Mouse (Mus musculus) olfactory bulb, adult 2 months (tissue): ENCODE data around the gene Tmem178. TPM values are rescaled to one million over a fixed set of nuclear protein-coding genes. Genes with fewer than 3 reads are reported as not detected.

Experiments used
- H3K27ac ChIP-seq: fragments of 200-500 bp; 2 replicates; pipeline ENCODE4 v1.5.1; 2012; ENCODE audit warnings: low read depth, low read length; ENCODE audit not compliant: insufficient read depth
- H3K4me1 ChIP-seq: fragments of 200-500 bp; 2 replicates; pipeline ENCODE4 v1.6.1; 2012; ENCODE audit warnings: low read length; ENCODE audit not compliant: control insufficient read depth, insufficient read depth
- H3K4me3 ChIP-seq: fragments of 200-500 bp; 2 replicates; pipeline ENCODE4 v1.5.1; 2012; ENCODE audit warnings: mild to moderate bottlenecking, low read depth, low read length, moderate library complexity; ENCODE audit not compliant: insufficient read depth
- CTCF ChIP-seq: fragments of 200-500 bp; IDR thresholded peaks from 2 replicates; pipeline ENCODE4 v1.5.1; 2012; ENCODE audit warnings: low read depth, mild to moderate bottlenecking, low read length, moderate library complexity; ENCODE audit not compliant: insufficient read depth
- POLR2A ChIP-seq: fragments of 200-500 bp; IDR thresholded peaks from 2 replicates; pipeline ENCODE4 v1.6.1; 2012; ENCODE audit warnings: mild to moderate bottlenecking, low read depth, low read length, moderate library complexity; ENCODE audit not compliant: insufficient read depth
- WGBS: fragments of 180-500 bp; shearing (Covaris S2); methylation state at CpG from one replicate; pipeline ENCODE4 v1.1.7; 2018; 5-methylcytosine and 5-hydroxymethylcytosine counted together
- polyA plus RNA-seq: library from polyadenylated mRNA; stranded (reverse); fragments of >200 nt; gene quantifications from 2 replicates; pipeline ENCODE4 v1.2.4, GENCODE M21; 2012; ENCODE audit warnings: low replicate concordance; ENCODE audit not compliant: missing spikeins, insufficient read depth, insufficient read length

Gene Tmem178
- polyA plus RNA-seq, 1 experiment, result not detected

GRCm38 (mm10) chr17:80977245-80977644 lies 32.8 kb downstream of the Tmem178 start:
- no peak overlapping the region for H3K27ac ChIP-seq
- WGBS, result 92% methylated on average over 5 of the region's 5 CpGs
- TF ChIP-seq CTCF (no peak), POLR2A (no peak)
- H3K4me3 ChIP-seq, result no peak overlapping the region
- H3K4me1 ChIP-seq, result 0 out of 2 replicates have a peak, but pooled peaks cover 3% of the 10 kb centered on the region

GRCm38 (mm10) chr17:80980096-80980495 lies 35.7 kb downstream of the Tmem178 start:
- Histone ChIP-seq H3K4me1 (0 out of 2 replicates have a peak, but pooled peaks cover 5% of the 10 kb centered on the region), H3K4me3 (no peak overlapping the region), H3K27ac (no peak overlapping the region)
- WGBS, result 93% methylated on average over 10 of the region's 10 CpGs
- no peak for TF ChIP-seq CTCF
- no peak for TF ChIP-seq POLR2A

GRCm38 (mm10) chr17:80981721-80982411 lies 37.4 kb downstream of the Tmem178 start:
- TF ChIP-seq POLR2A (no peak), CTCF (no peak)
- 24% methylated on average over 12 of the region's 12 CpGs for WGBS
- no peak overlapping the region for H3K27ac ChIP-seq
- H3K4me3 ChIP-seq, result no peak overlapping the region
- H3K4me1 ChIP-seq, result 0 out of 2 replicates have a peak, but pooled peaks cover 5% of the 10 kb centered on the region

- WGBS, result 3% methylated on average over 8 of the region's 8 CpGs
- H3K4me3 ChIP-seq, result no peak overlapping the region
- 0 out of 2 replicates have a peak, but pooled peaks cover 5% of the 10 kb centered on the region for H3K4me1 ChIP-seq
- H3K27ac ChIP-seq, result no peak overlapping the region
- TF ChIP-seq CTCF (0 out of 2 replicates have a peak, but pooled peaks have one; percentile 16), POLR2A (no peak)
These were observed 38.0 kb downstream of the Tmem178 start for GRCm38 (mm10) chr17:80982412-80982787.

- 71% methylated on average over 10 of the region's 10 CpGs for WGBS
- TF ChIP-seq POLR2A (no peak), CTCF (no peak)
- Histone ChIP-seq H3K27ac (no peak overlapping the region), H3K4me3 (no peak overlapping the region), H3K4me1 (0 out of 2 replicates have a peak, but pooled peaks cover 5% of the 10 kb centered on the region)
These were observed 38.5 kb downstream of the Tmem178 start for GRCm38 (mm10) chr17:80982976-80983375.

GRCm38 (mm10) chr17:80991535-80992127 lies 47.2 kb downstream of the Tmem178 start:
- Histone ChIP-seq H3K4me3 (no peak overlapping the region), H3K27ac (no peak overlapping the region), H3K4me1 (no peaks in the 10 kb centered on the region)
- WGBS, result 51% methylated on average over 8 of the region's 8 CpGs
- TF ChIP-seq CTCF (no peak), POLR2A (no peak)

- H3K4me3 ChIP-seq, result no peak overlapping the region
- H3K4me1 ChIP-seq, result no peaks in the 10 kb centered on the region
- TF ChIP-seq POLR2A, result no peak
- no peak for TF ChIP-seq CTCF
- no peak overlapping the region for H3K27ac ChIP-seq
- WGBS, result 57% methylated on average over 2 of the region's 2 CpGs
These were observed 52.8 kb downstream of the Tmem178 start for GRCm38 (mm10) chr17:80997226-80997625.

- Histone ChIP-seq H3K4me3 (no peak overlapping the region), H3K27ac (no peak overlapping the region), H3K4me1 (no peaks in the 10 kb centered on the region)
- TF ChIP-seq CTCF, result no peak
- no peak for TF ChIP-seq POLR2A
- WGBS, result 71% methylated on average over 6 of the region's 6 CpGs
These were observed 54.5 kb downstream of the Tmem178 start for GRCm38 (mm10) chr17:80998958-80999357.

GRCm38 (mm10) chr17:81001010-81001409 lies 56.6 kb downstream of the Tmem178 start:
- TF ChIP-seq CTCF (no peak), POLR2A (no peak)
- no peak overlapping the region for H3K4me3 ChIP-seq
- H3K4me1 ChIP-seq, result no peaks in the 10 kb centered on the region
- WGBS, result 85% methylated on average over 12 of the region's 12 CpGs
- no peak overlapping the region for H3K27ac ChIP-seq
